Comparison of ENCODE assay signal across 8 mouse cellular contexts in the genomic region with DNA sequence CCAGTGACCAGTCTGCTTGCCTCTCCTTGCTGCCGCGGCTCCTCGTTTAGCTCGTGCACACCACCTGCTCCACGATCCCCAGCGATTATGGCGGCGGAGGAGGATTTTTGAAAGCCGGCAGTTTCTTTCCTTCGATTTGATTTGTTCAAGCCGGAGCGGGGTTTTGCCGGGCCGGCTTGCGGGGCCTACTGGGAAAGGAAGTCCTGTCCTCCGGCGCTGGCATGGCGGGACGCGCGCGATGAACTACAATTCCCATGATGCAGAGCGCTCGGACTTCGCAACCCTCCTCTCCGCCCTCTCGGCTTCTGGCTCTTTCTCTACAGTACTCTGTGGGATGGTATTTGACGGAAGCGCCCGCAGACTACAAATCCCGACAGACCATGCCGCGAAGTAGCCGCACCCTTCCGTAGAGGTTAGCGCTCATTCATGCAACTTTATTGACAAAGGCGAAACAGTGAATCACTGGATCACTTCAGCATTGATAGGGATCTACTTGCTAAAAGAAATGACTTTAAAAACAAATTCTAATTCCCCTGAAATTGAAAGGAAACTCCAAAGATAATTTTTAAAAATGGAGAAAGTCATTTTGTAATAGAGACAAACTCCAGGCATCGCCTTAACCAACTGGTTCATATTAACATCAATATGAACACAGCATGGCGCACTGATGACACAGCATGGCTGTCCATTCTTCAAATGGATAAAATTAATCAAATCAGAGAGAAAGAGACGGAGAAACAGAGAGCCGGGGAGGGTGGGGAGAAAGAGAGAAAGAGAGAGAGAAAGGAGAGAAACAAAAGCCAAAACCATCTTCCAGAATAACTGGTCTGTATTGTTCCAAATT. TPM values are rescaled to one million over a fixed set of nuclear protein-coding genes. Genes with fewer than 3 reads are reported as not detected.
A peak's percentile ranks its signal among the peaks of the same experiment; 100 is the strongest.
DNase-seq lines count a peak whose midpoint lies in the region; ATAC-seq and TF ChIP-seq lines count a peak whose summit lies in the region.

No protein-coding gene starts in this region.

- no peaks in the 10 kb centered on the region for H3K9me3 ChIP-seq in embryonic facial prominence, embryonic 14.5 days (ENCODE audit: control insufficient read depth, low read length)
- no peaks in the 10 kb centered on the region for H3K9me3 ChIP-seq in limb, embryonic 13.5 days
- no peaks in the 10 kb centered on the region for H3K9me3 ChIP-seq in midbrain, embryonic 16.5 days (replicated peaks; ENCODE audit: control insufficient read depth, low read length, poor library complexity, severe bottlenecking)

- TF ChIP-seq CTCF in heart, adult 2 months (IDR thresholded peaks at IDR 0.05): no peak

- intact Hi-C loops in heart, adult 2 months (cut with DNase I): loop anchor here (2.0 kb wide), 1 partner anchor 15 kb away; a partner anchor contains a TSS

- peak overlapping the region; percentile 80 for H3K9ac ChIP-seq in embryonic facial prominence, embryonic 14.5 days (ENCODE audit: low read depth, low read length)
- H3K9ac ChIP-seq in heart, adult 2 months (ENCODE audit: low read depth, low read length): peak overlapping the region; percentile 95
- H3K9ac ChIP-seq in limb, embryonic 13.5 days: peak overlapping the region; percentile 96
- H3K9ac ChIP-seq in midbrain, embryonic 16.5 days (ENCODE audit: low read depth, low read length): peak overlapping the region; percentile 87

- peak; percentile 84; the same call in 1 of the 2 replicates for TF ChIP-seq EP300 in heart, adult 2 months (IDR thresholded peaks at IDR 0.05; ENCODE audit: insufficient read depth, low read depth, low read length)

- ATAC-seq in embryonic facial prominence, embryonic 14.5 days (ENCODE audit: low read depth): peak; percentile 100
- ATAC-seq in limb, embryonic 13.5 days (ENCODE audit: low FRiP score, low read depth): peak; percentile 99
- peak; percentile 99 for ATAC-seq in midbrain, embryonic 16.5 days

- peak; percentile 99 for DNase-seq in 3T3-L1 (ENCODE audit: low read depth, low spot score)
- DNase-seq in adrenal gland, postnatal 4 days (ENCODE audit: low spot score in 2 of 2): peak; percentile 86 to 88
- peak; percentile 100 for DNase-seq in embryonic facial prominence, embryonic 14.5 days (ENCODE audit: low spot score)
- DNase-seq in heart, adult 2 months: peak; percentile 95 to 99
- DNase-seq in kidney, adult 8-10 months: peak; percentile 99
- peak; percentile 92 to 97 for DNase-seq in spleen, postnatal 10 days (ENCODE audit: low spot score in 2 of 2)

- H3K27me3 ChIP-seq in embryonic facial prominence, embryonic 14.5 days (replicated peaks; ENCODE audit: control insufficient read depth, insufficient read depth, low read length): no peaks in the 10 kb centered on the region
- no peaks in the 10 kb centered on the region for H3K27me3 ChIP-seq in heart, adult 2 months (ENCODE audit: control insufficient read depth, insufficient read depth, low read length)
- no peaks in the 10 kb centered on the region for H3K27me3 ChIP-seq in limb, embryonic 13.5 days
- H3K27me3 ChIP-seq in midbrain, embryonic 16.5 days (ENCODE audit: control insufficient read depth, insufficient read depth, low read depth, low read length): no peaks in the 10 kb centered on the region

- H3K79me2 ChIP-seq in heart, adult 2 months (replicated peaks; ENCODE audit: control insufficient read depth, insufficient read depth, low read length): peaks cover 11% of the 10 kb centered on the region

- 4% methylated on average over 39 of the region's 41 CpGs for WGBS in embryonic facial prominence, embryonic 14.5 days
- WGBS in heart, adult 2 months: 5% methylated on average over 41 of the region's 41 CpGs
- WGBS in limb, embryonic 13.5 days: 5% methylated on average over 41 of the region's 41 CpGs
- 5% methylated on average over 40 of the region's 41 CpGs for WGBS in midbrain, embryonic 16.5 days

- H3K4me1 ChIP-seq in embryonic facial prominence, embryonic 14.5 days (ENCODE audit: control insufficient read depth, insufficient read depth, low read length): peaks cover 10% of the 10 kb centered on the region
- no peaks in the 10 kb centered on the region; the same call in 1 of the 2 replicates for H3K4me1 ChIP-seq in heart, adult 2 months (ENCODE audit: control insufficient read depth, insufficient read depth, low read length)
- H3K4me1 ChIP-seq in limb, embryonic 13.5 days: peaks cover 22% of the 10 kb centered on the region
- peaks cover 15% of the 10 kb centered on the region for H3K4me1 ChIP-seq in midbrain, embryonic 16.5 days (ENCODE audit: control insufficient read depth, insufficient read depth, low read length)

- peak overlapping the region; percentile 66 for H3K27ac ChIP-seq in embryonic facial prominence, embryonic 14.5 days (replicated peaks; ENCODE audit: low read depth, low read length)
- H3K27ac ChIP-seq in heart, adult 2 months: peak overlapping the region; percentile 68
- peak overlapping the region; percentile 55; the same call in 1 of the 2 replicates for H3K27ac ChIP-seq in limb, embryonic 13.5 days
- peak overlapping the region; percentile 43 for H3K27ac ChIP-seq in midbrain, embryonic 16.5 days (ENCODE audit: low read length)

- TF ChIP-seq POLR2A in heart, adult 2 months (IDR thresholded peaks at IDR 0.05; ENCODE audit: insufficient read depth, low read depth, low read length): peak; percentile 45; the same call in 1 of the 2 replicates

- peak overlapping the region; percentile 91 for H3K4me3 ChIP-seq in embryonic facial prominence, embryonic 14.5 days (ENCODE audit: low read depth, low read length)
- H3K4me3 ChIP-seq in heart, adult 2 months: peak overlapping the region; percentile 90
- H3K4me3 ChIP-seq in limb, embryonic 13.5 days: peak overlapping the region; percentile 99
- H3K4me3 ChIP-seq in midbrain, embryonic 16.5 days (ENCODE audit: low read depth, low read length): peak overlapping the region; percentile 66

- H3K4me2 ChIP-seq in embryonic facial prominence, embryonic 14.5 days (ENCODE audit: low read depth, low read length): peak overlapping the region; percentile 89
- H3K4me2 ChIP-seq in limb, embryonic 13.5 days (replicated peaks): peak overlapping the region; percentile 97
- peak overlapping the region; percentile 91 for H3K4me2 ChIP-seq in midbrain, embryonic 16.5 days (ENCODE audit: low read length)

- peaks cover 9% of the 10 kb centered on the region for H3K36me3 ChIP-seq in embryonic facial prominence, embryonic 14.5 days (ENCODE audit: control insufficient read depth, insufficient read depth, low read length)
- H3K36me3 ChIP-seq in heart, adult 2 months (ENCODE audit: control insufficient read depth, insufficient read depth, low read length): no peaks in the 10 kb centered on the region; the same call in 1 of the 2 replicates
- peaks cover 10% of the 10 kb centered on the region for H3K36me3 ChIP-seq in limb, embryonic 13.5 days
- no peaks in the 10 kb centered on the region for H3K36me3 ChIP-seq in midbrain, embryonic 16.5 days (ENCODE audit: control insufficient read depth, insufficient read depth, low read length)

RNA-seq across cellular contexts. Expression of a gene that starts 14.8 kb away (rescaled TPM):
- 10 to 100 TPM; 94.6 to 98.5 TPM for total RNA-seq in adrenal gland, postnatal 4 days (2021)
- 28.7 and 35.2 TPM in 2 replicates for polyA plus RNA-seq in embryonic facial prominence, embryonic 14.5 days (2014; fragmentation: Nextera tagmentation; extraction: Ambion mirVana)
- total RNA-seq in heart, adult 2 months (2021): 10 to 100 TPM; 65.5 to 74.9 TPM
- polyA plus RNA-seq in heart, adult 2 months (2012; rRNA removed): 30.9 and 35.9 TPM in 2 replicates
- polyA plus RNA-seq in limb, embryonic 13.5 days (2015; fragmentation: Nextera tagmentation; extraction: Ambion mirVana): 39.5 and 40.4 TPM in 2 replicates
- polyA plus RNA-seq in midbrain, embryonic 16.5 days (2015; fragmentation: Nextera tagmentation; extraction: Ambion mirVana): 53.1 and 54.2 TPM in 2 replicates

RNA-seq across cellular contexts. Expression of a gene that starts 15.3 kb away (rescaled TPM):
- 10 to 100 TPM; 53.6 to 62.6 TPM for total RNA-seq in adrenal gland, postnatal 4 days (2021)
- polyA plus RNA-seq in embryonic facial prominence, embryonic 14.5 days (2014; fragmentation: Nextera tagmentation; extraction: Ambion mirVana): 73.7 and 90.1 TPM in 2 replicates
- total RNA-seq in heart, adult 2 months (2021): 10 to 100 TPM; 25.7 to 27.3 TPM
- polyA plus RNA-seq in heart, adult 2 months (2012; rRNA removed): 14.1 and 19.1 TPM in 2 replicates
- polyA plus RNA-seq in limb, embryonic 13.5 days (2015; fragmentation: Nextera tagmentation; extraction: Ambion mirVana): 98.8 and 107 TPM in 2 replicates
- polyA plus RNA-seq in midbrain, embryonic 16.5 days (2015; fragmentation: Nextera tagmentation; extraction: Ambion mirVana): 157 and 161 TPM in 2 replicates

RNA-seq across cellular contexts. Expression of a gene that starts 32.9 kb away (rescaled TPM):
- 1 to 10 TPM; 3.9 to 4.3 TPM for total RNA-seq in adrenal gland, postnatal 4 days (2021)
- 11.5 and 14.7 TPM in 2 replicates for polyA plus RNA-seq in embryonic facial prominence, embryonic 14.5 days (2014; fragmentation: Nextera tagmentation; extraction: Ambion mirVana)
- total RNA-seq in heart, adult 2 months (2021): 1 to 10 TPM; 1.6 to 1.7 TPM
- polyA plus RNA-seq in heart, adult 2 months (2012; rRNA removed): 1.6 and 2.8 TPM in 2 replicates
- polyA plus RNA-seq in limb, embryonic 13.5 days (2015; fragmentation: Nextera tagmentation; extraction: Ambion mirVana): 15.5 and 17.1 TPM in 2 replicates
- polyA plus RNA-seq in midbrain, embryonic 16.5 days (2015; fragmentation: Nextera tagmentation; extraction: Ambion mirVana): 41.4 and 42.5 TPM in 2 replicates

Comparison
In these comparisons a context has a peak if more than half of its experiments do, and no peak if none do; other contexts are left out.
1. Peak in every context shown above with its lines: DNase-seq, ATAC-seq, H3K4me3 ChIP-seq and H3K27ac ChIP-seq.